Mouse (Mus musculus) layer of hippocampus, postnatal 14 days (tissue): ENCODE data around the gene Sel1l3. TPM values are rescaled to one million over a fixed set of nuclear protein-coding genes. Genes with fewer than 3 reads are reported as not detected.

Experiments
- DNase-seq, 2 experiments: peaks; one replicate each; pipeline ENCODE4 v3.0.0; 2021 to 2022; ENCODE audit warnings: low spot score in 2 of 2, mixed read lengths in 1 of 2
- long read RNA-seq, 2 experiments: library from polyadenylated mRNA; stranded (forward); transcript quantifications; one replicate each; pipeline ENCODE4 v2.0.0; 2021
- total RNA-seq, 2 experiments: library from RNA; stranded (reverse); gene quantifications; 2 replicates each; pipeline ENCODE4 v1.2.3; 2021

Sel1l3 gene
- 10 to 100 TPM; 39.0 to 42.9 TPM for total RNA-seq
- long read RNA-seq, experiment 1, full-length matches to known transcripts: 10 of 15 reads
- long read RNA-seq, experiment 1, partial matches to known transcripts: 4 of 15 reads
- long read RNA-seq, experiment 1, other reads (novel, unspliced or antisense): 1 of 15 reads
- long read RNA-seq, experiment 2, full-length matches to known transcripts: 15 of 22 reads
- long read RNA-seq, experiment 2, partial matches to known transcripts: 4 of 22 reads
- long read RNA-seq, experiment 2, other reads (novel, unspliced or antisense): 3 of 22 reads

- DNase-seq: peak; percentile 41 to 47
Observed at GRCm38 (mm10) chr5:53213711-53214352, at the start of gene Sel1l3. Sel1l3 (minus strand) TSS chr5:53213927.

DNA sequence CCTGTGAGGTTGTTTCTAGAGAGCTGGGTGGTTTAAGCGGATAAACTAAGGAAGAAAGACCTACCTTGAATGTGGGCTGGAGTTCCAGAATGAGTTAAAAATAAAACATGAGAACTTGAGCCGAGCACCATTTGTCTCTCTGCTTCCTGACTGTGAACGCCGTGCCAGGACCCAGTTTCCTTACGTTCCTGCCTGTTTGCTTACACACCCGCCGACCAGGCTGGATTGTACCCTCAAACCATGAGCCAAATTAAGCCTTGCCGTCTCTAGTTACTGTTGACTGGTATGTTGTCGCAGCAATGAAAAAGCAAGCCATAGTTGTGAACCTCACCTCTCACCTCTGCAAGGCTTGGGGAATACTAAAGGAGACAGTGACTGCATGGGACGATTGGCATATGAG lies 48.3 kb upstream of the Sel1l3 start:
- DNase-seq: no peak

- DNase-seq: no peak
Observed at GRCm38 (mm10) chr5:53259894-53260293, 46.2 kb upstream of the Sel1l3 start.

DNA sequence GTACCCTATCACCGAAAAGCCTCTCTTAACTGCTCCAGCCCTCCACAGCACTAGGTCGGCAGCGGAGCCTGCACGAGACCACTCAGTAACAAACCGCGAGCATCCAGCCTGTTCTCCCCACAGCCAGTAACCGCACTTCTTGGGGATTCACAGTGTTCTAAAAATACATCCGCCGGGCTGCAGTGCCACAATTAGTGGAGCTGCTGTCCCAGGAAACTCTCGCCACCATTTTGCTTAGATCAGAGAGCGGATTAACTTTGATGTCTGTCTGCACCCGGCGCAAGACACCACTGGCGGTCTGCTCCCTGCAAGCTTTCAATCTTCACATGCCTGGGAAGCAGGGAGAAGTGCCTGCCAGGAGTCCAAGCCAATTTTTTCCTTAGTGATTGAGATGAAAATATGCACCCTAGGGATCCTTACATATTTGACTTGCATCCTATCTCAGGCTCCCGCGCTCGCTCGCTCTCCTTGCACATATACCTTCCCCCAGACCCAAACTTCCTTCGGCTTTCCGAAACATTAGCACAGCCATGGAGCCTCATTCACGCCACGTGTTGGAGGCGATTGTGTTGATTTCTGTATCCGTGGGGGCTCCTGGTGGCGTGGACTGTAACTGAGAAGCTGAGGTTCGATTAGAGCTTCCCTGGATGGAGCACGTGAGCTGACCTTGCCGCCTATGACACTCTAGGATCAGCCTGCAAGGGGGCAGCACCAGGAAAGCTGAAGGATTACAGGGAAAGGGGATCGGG lies 44.5 kb upstream of the Sel1l3 start:
- no peak for DNase-seq

DNA sequence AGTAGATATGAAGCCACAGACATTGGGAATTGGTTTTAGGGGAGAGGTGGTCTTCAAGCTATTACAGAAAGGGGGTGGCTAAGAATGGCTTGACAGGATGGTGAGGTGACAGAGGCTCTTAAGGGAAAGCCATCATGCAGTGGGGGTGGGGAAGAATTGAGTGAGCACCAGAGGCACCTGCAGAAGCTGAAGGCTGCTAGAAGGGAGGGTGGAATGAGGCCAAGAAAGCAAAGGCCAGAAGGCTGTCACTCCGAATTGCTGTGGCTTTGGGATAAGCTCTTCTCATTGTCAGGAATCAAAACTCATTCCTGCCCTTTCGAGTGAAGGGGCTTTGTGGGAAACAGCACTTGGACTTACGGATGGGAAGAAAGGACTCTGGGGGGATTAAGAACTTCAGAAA lies 41.1 kb upstream of the Sel1l3 start:
- DNase-seq: no peak

DNA sequence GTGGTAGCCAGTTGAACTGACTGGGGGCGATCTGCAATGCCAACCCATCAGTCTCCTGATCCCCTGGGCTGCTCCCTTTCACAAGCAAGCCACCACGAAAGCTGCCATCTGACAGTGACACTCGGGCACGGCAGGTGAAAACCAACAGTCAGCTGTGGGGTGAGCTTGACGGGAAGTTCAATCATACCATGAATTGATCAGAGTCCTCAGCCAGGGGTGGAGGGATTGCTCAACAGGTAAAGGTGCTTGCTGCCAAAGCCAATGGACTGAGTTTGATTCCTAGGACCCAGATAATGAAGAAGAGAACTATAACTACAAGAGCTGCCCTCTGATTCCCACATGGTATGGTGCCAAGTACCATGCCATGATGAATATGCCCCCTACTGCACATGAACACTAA lies 40.4 kb upstream of the Sel1l3 start:
- no peak for DNase-seq

DNA sequence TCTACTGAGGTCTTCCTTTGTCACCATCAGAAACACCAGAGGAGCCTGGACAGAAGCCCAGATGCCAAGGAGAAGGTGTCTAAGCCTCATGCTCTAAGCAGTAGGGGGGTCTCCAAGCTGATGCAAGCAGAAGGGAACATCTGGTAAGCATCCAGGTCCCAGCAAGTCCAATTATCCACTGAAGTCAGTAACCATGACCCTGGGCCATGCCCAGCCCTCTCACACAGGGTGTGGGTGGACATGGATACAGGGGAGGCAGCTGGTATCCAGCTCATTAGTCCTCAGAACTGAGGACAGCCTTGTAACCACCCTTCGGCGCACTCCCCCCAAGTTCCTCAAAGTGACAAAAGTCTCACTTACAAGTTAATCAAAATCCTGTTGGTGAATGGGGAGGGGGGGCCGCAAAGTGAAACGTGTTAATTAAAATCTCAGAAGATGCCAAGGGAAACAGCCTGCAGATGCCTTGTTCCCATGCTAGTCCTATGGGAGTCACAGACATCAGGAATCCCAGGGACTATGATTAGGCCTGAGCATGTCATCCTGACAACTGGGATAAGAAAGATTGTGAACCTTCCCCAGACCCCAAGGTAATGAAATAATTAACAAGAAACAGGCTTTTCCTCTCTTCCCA lies 35.8 kb upstream of the Sel1l3 start:
- DNase-seq: no peak

DNA sequence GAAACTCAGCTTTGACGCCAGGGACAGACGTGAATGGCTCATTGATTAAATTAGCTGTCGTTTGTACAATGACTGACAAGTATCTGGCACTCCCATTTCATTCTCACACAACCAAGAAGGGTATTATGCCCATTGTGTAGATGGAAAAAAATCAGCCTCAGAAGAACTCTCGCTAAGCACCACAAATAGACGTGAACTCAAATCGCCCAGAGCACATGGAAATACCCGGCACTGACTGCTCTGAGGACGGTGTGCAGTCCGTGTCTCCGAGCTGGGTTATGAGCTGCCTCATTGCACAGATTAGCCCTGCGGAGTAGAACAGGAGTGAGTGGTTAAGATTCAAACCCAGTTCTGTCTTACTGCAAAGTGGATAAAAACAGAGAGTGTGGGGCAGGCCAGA lies 34.8 kb upstream of the Sel1l3 start:
- DNase-seq: no peak

DNA sequence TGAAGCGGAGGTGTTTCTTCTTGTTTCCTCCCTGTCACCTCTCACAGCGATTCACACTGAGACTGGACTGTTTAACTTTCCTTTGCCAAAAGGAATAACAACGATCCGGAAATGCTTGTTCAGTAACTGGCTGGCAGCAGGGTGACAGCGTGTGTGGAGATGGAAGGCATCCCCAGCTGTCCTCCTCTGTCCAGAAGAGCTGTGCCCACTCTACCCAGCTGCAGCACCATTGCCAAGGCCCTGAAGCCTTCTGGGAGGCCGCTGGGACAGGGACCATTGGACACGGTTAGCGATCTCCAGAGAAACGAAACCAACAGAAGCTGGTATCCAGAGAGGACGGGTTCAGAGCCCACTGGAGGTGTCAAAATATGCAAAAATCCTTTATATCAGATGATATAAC lies 30.2 kb upstream of the Sel1l3 start:
- no peak for DNase-seq

DNA sequence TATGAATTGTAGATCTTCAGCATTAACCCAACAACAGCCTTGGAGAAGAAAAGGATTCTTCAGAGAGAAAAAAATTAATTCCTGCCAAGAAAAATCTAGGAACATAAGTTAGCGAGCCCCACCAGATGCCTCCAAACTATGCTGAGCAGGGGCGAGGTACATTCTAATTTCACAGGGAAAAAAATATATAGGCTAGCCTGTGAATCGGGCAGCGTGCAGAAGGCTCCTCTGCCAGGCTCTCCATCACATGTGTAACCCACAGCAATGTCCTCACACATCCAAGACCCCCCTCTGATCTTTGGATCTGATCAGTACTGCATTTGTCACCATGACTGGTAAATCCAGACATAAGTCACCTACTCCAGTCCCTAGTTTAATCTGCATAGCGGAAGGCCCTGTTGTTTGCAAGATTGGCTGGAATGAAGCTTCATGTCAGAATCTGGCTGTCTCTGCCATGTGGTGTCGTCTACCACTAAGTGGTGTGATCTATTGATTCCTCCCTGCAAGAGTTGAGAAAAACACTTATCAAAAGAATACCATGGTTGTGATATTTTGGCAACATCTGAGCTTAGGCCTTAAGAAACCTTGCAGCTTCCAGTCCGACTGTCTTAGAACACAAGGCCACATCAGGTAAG lies 29.3 kb upstream of the Sel1l3 start:
- peak in 1 of 2 experiments; percentile 42 for DNase-seq

DNA sequence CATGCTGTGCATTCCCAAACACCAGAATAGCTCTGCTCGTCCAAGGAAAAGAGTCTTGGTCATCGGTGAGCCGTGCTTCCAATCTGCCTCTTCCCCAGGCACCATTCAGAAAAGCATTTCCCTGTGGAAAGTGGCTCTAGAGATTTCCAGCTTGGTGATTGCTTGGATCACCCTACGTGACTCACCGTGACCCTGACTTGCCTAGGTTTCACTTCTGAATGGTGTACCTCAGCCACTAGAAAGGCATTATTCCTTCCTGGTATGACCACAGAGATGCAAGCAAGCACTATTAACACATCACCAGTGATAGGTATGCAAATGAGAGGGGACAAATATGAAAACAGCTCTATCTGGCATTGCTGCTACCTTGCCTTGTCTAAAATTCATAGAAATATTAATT lies 28.2 kb upstream of the Sel1l3 start:
- DNase-seq: no peak

GRCm38 (mm10) chr5:53241109-53241508 lies 27.4 kb upstream of the Sel1l3 start:
- no peak for DNase-seq

DNA sequence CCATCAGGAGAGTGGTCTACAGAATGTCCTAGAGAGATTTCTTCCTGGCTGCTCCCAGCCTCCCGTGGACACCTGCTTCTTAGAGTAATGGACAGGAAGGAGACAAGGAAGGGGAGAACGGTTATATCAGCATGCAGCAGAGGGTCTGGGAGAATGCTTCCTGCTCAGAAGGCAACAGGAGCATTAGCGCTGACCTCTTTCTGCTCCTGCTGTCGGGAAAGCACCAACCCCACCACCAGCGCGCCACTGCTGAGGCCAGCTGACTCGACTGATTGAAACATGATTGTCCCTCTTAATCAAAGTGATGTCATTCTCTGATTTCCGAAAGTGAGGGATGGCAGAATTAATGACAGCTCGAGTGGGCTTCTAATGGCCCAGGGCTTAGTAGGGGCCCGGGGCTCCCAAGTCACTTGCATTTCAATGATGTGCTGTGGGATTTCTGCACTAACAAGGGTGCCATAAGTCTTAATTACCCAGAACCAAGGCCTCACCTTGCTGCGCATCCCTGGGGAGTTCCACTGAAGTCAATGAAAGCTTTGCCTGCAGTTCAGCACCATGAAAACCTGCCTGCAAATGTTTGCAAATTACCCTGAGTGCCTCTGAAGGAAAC lies 26.2 kb upstream of the Sel1l3 start:
- DNase-seq: no peak

DNA sequence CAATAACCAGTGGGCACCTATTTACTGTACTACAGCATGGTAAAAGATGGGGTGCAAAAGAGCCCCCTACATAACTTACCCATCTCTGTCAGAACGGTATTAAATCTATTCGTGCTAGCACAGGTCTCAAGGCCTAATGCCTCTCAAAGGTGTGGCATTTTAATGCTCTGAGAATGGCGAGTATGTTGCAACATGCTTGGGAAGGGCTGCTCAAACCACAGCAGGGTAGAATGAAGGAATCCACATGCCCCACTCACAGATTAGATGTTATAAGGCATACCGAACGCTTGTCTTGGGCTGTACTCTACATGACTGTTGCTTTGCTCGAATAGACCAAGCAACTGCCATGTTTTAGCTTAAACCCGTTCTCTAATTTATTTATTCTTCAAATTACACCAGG lies 25.5 kb upstream of the Sel1l3 start:
- DNase-seq: no peak

- DNase-seq: no peak
Observed at GRCm38 (mm10) chr5:53238761-53239160, 25.0 kb upstream of the Sel1l3 start.

GRCm38 (mm10) chr5:53236749-53237148 lies 23.0 kb upstream of the Sel1l3 start:
- DNase-seq: no peak

- no peak for DNase-seq
Observed at GRCm38 (mm10) chr5:53236136-53236535, 22.4 kb upstream of the Sel1l3 start.

- DNase-seq: no peak
Observed at GRCm38 (mm10) chr5:53235551-53235950, 21.8 kb upstream of the Sel1l3 start.

DNA sequence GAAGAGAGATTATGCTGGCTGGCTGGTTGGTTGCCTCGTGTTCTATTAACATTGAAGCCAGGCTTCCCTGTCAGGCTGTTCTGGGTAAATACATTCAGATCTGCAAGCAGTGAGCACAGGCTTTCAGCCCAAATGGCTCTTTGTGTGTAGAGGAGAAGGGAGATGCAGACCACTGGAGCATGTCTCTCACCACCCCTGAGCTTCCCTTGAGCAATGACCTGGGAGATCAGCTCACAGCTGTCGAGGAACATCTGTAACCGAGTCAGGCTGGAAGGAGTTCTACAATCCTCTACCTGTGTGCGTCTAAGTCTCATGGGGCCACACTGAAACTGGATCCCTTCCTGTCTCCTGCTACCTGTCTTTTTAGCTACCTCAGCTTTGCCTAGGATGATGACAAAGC lies 16.8 kb upstream of the Sel1l3 start:
- no peak for DNase-seq

- DNase-seq: no peak
Observed at GRCm38 (mm10) chr5:53225434-53225833, 11.7 kb upstream of the Sel1l3 start.

GRCm38 (mm10) chr5:53214801-53215200 lies 1.1 kb upstream of the Sel1l3 start:
- peak in 1 of 2 experiments; percentile 29 for DNase-seq
